Mouse (Mus musculus): ENCODE data around the gene Ddx5.
"Not testable (repeated sequence)": the region's sequence is repeated elsewhere in the genome, so short reads cannot be mapped to it uniquely, and the experiment has no call there.

Ddx5 gene

GRCm38 (mm10) chr11:106762139-106762799 is 26.7 kb downstream of the Ddx5 start:
- no peak for ATAC-seq (ENCODE audit: low TSS enrichment)

- no peak for ATAC-seq (ENCODE audit: low TSS enrichment)
These were observed 28.5 kb downstream of the Ddx5 start for GRCm38 (mm10) chr11:106760511-106760910.

- ATAC-seq (ENCODE audit: low TSS enrichment), result no peak
These were observed 30.0 kb downstream of the Ddx5 start for GRCm38 (mm10) chr11:106759028-106759427.

GRCm38 (mm10) chr11:106755583-106755982 is 33.4 kb downstream of the Ddx5 start:
- no peak for ATAC-seq (ENCODE audit: low TSS enrichment)

- no peak for ATAC-seq (ENCODE audit: low TSS enrichment)
These were observed 35.7 kb downstream of the Ddx5 start for GRCm38 (mm10) chr11:106753314-106753713.

DNA sequence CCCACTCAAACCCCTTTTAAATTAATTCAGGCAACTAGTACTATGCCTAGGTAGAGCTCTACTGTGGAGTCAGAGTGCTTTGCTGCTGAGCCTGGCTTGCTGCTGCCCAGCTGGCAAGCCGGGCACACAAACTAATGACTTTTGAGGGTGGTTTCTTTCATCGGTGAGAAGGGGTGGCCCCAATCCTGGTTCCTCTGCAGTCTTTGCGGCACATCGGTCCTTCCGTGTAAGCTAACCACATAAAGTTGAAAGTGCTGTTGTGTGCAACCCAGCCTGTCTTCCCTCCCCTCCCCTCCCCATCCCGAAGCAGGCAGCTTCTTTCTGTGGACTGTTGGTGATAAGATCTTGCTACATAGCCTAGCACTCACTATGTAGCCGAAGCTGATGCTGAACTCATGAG is 36.9 kb downstream of the Ddx5 start:
- no peak for ATAC-seq (ENCODE audit: low TSS enrichment)

DNA sequence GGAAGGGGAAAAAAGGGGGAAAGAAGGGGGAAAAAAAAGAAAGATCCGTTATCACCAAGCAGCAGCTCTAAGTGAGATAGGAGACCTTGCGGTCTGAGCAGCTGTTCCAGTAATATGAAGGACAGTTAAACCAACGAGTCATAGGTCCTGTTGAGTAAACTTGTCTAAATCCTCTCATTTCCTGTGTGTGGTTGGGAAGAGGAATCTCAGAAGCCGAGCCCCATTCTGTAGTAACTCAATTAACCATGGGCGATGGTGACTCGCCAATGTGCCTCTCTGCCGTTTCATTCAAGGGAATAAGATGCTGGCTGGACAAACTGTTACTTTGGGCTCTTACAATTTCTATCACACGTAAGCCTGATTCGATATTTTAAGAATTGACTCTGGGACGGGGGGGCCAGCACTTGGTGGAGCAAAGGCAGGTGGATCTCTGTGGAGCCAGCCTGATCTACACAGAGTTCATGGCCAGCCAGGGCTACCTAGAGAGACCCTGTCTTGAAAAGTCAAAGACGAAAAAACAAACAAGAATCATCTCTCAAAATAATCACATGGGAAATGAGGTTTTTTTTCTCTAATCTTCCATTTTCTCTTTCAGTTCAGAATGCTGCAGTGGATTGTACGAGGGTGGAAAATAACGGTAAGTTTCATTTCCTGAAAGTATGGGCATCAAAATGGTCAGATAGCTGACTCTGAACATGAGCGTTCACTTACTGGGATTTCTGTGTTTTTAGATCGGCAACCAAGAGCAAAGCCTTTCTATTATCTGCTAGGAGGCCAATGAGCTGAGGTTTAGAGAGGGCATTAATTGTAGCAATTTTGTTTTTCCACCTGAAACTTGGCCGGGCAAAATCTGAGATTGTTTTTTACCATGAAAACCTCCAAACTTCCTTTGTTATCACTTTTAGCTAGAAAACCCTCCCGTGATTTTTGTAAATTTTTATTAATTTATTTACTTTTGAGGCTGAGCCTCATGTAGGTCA is 37.7 kb downstream of the Ddx5 start, which contains the start of gene Milr1:
Gene Milr1, plus strand, starts transcription at position 188 of the 980 bp plus-strand sequence.
- ATAC-seq (ENCODE audit: low TSS enrichment), result no peak

DNA sequence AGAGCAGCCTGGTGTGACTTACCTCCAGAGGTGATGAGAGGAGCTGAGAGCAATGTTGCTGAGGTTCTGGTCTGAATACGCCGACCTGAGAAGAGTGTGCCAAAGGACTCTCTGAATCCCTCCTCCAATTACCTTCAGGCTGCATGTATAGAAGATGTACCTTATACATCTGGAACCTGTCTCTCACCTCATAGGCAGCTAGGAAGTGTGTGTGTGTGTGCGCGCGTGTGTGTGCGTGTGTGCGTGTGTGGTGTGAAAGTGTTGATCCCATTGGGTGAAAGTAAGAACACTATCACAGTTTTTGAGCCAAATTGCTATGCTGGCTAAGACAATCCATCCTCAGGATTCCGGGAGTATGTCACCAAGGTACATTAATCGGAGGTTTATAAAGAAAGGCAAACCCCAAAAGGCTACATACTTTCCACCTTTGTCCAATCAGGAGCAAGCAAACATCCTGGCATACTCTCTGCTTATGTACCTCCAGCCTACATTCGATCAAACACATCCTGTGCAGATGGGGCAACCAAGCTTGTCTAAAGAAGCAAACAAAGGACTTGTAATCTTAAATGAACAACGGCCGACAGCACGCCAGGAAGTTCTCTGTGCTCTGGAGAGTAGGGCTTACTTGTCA is 38.7 kb downstream of the Ddx5 start, which contains the start of gene Pecam1:
Gene Pecam1, minus strand, starts transcription at position 508 of the 631 bp plus-strand sequence.
- ATAC-seq (ENCODE audit: low TSS enrichment), result no peak

GRCm38 (mm10) chr11:106749557-106750120 is 39.3 kb downstream of the Ddx5 start:
- not testable (repeated sequence) for ATAC-seq (ENCODE audit: low TSS enrichment)

DNA sequence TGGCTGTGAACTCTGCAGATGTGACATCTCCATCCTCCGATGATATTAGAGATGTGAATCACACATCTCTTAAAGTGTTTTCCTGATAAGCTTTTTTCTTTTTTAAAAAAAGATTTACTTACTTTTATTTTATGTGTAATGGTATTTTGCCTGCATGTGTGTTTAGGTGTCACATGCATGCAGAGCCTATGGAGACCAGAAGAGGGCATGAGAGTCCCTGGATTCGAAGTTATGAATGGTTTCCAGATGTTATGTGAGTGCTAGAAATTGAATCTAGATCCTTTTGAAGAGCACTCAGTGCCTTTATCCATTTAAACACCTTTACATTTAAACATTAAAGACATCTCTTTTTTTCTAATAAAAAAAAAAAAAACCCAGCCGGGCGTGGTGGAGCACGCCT is 44.0 kb downstream of the Ddx5 start:
- ATAC-seq (ENCODE audit: low TSS enrichment), result no peak

GRCm38 (mm10) chr11:106742388-106742841 is 46.6 kb downstream of the Ddx5 start:
- ATAC-seq (ENCODE audit: low TSS enrichment), result no peak

DNA sequence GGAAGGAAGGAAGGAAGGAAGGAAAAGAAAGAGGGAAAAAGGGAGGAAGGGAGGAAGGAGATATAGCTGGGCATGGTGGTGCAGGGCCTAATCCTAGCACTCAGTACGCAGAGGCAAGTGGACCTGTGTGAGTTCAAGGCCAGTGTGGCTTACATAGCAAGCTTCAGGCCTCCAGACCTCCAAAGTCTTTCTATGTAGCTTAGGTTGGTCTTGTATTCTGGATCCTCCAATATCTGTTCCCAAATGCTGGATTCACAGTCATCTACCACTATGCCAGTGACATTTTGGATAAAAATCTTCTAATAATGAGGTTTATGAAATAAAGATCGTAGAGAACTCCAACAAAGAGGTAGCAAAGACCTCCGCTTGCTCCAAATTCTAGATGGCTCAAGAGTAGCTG is 47.2 kb downstream of the Ddx5 start:
- ATAC-seq (ENCODE audit: low TSS enrichment), result no peak

- ATAC-seq (ENCODE audit: low TSS enrichment), result no peak
These were observed 47.8 kb downstream of the Ddx5 start for GRCm38 (mm10) chr11:106741232-106741631.

- not testable (repeated sequence) for ATAC-seq (ENCODE audit: low TSS enrichment)
These were observed 48.3 kb downstream of the Ddx5 start for GRCm38 (mm10) chr11:106740724-106741123.

DNA sequence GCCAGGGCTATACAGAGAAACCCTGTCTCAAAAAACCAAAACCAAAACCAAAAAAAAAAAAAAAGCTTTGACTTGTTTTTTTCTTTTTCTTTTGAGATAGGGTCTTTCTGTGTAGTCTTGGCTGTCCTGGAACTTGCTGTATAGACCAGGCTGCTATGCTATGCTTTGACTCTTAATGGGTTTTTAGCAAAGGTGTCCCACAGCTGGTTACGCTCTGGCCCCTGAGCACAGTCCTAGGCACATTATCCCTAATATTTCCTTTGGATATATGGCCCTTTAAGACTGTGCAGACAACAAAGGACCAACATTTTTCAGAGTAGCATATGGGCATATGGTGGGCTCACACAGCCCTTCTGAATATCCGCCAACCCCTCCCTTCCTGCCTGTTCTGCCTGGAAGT is 49.9 kb downstream of the Ddx5 start:
- ATAC-seq (ENCODE audit: low TSS enrichment), result no peak

- ATAC-seq (ENCODE audit: low TSS enrichment), result peak; percentile 65; the same call in 1 of the 2 replicates
These were observed 51.8 kb downstream of the Ddx5 start for GRCm38 (mm10) chr11:106737178-106737621.

DNA sequence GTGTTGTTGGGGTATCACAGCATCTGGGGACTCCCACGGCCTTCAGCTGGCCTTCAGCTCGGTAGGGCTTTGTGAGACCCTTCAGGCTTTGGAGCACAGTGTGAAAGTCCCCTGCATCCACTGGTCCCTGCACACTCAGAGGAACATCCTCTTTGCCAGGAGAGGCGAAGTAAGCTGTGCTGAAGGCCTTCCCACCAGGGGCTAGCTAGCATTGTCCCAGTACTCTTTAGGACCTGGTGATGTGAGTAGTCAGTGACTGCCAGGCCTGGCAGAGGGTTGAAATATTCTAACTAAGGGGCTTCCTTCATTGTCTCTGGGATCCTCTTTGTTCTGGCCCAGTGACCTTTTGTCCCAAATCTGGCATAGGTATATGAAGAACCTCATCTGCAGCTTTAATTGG is 52.4 kb downstream of the Ddx5 start:
- ATAC-seq (ENCODE audit: low TSS enrichment), result no peak

DNA sequence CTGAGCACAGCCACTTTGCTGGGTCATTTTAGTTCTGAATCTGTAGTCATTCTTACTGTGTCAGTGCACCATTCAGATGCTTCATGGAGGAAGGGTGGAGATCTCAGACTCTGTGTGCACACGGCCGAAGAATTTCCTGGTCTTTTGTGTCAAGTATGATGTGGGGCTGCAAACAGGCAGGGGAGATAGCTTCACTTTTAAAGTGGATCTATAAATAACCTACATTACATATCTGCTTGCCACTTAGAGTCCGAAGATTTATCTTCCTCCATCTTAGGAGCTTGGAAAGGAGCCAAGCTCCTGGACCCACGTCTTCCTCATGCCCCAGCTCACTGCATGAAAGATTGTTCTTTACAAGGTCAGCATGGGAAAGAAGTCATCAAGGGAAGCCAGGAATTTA is 58.3 kb downstream of the Ddx5 start:
- ATAC-seq (ENCODE audit: low TSS enrichment), result no peak

Measured in frontal cortex, adult (tissue).